Mouse (Mus musculus) urinary bladder, postnatal 4 days (tissue): ENCODE data around the gene Atp9a.
A peak's percentile ranks its signal among the peaks of the same experiment; 100 is the strongest.

Experiments
- DNase-seq, 2 experiments: peaks; one replicate each; pipeline ENCODE4 v3.0.0; 2021 to 2022; ENCODE audit warnings: low spot score in 2 of 2

Gene Atp9a

GRCm38 (mm10) chr2:168644855-168645254 is 97.4 kb downstream of the Atp9a start:
- no peak for DNase-seq

DNA sequence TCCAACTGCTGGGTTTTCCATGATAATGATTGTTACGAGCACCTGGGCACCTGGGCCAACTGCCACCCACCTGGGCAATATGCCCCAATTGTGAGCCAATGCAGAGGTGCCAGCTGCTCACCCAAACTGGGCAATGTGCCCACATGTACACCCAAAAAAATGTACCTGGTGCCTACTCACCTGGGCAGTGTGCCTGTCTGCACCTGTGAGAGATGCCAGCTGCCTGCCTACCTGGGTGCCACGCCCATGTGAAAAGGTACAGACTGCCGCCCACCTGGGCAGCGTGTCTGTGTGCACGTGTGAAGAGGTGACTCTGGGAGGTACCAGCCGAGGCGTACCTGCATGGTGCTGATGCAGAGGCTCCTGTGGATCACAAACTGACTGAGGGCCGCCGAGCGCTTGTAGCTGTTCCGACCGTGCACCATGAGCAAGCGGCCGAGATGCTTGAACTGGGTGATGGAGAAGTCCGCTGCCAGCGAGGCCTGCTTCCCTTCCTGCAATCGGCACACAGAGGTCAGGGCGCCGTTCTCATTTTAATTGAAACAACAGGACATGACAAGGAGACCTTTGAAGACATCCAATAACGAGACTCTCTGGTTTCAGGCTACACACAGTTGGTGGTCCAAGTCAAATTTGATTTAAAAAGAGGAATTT is 98.6 kb downstream of the Atp9a start:
- DNase-seq, result no peak

DNA sequence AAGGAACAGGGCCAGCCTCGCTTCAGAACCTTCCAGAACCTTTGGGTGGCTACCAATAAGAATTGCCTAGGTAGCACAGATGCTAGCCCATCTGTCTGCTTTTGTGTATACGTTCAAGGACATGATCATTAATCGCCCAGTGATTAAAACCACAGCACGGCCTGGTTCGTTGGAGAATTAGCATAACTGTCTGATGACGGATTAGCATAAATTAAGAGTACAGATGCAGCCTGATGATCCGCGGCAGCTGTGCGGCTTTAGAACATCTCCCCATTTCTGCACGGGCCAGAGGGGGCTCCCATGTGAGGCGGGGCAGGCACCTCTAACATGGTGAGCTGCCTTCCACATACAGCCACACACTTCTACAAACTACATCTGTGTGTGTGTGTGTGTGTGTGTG is 100.0 kb downstream of the Atp9a start:
- DNase-seq, result no peak

DNA sequence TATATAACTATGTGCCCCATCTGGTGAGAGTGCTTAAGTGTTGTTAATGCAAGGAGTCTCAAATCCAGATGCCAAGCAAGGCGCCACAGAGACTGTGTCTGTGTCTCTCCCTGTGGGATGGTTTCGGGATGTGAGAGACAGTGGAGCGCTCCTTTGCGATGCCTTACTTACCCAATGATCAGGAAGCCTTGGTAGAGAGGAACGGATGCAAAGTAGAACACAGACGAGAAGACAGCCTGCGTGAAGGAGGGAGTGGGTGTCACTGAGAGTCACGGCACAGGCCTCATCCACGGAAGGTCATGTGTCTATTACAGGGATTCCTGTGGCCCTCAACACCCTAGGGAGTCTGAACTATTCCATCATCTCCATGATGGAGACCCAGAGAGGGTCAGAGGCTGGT is 101.7 kb downstream of the Atp9a start:
- DNase-seq, result no peak

DNA sequence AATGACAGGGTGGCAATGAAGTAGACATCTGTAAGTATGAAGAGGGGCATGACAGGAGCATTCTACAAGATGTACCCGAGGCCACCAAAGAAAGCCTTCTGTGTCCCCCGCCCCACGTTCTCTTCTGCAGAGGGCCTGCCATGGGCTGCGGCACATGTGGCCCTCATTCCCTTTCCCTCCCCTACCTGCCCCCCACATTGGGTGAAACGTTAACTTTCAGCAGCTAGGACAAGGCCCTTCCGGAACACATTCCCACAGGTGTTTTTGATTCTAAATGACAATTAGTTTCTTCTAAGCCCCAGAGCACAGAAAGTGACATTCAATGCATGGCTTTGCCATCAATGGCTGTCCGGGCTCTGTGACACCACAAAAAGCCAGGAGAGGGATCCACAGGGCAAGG is 107.3 kb downstream of the Atp9a start:
- DNase-seq, result no peak

DNA sequence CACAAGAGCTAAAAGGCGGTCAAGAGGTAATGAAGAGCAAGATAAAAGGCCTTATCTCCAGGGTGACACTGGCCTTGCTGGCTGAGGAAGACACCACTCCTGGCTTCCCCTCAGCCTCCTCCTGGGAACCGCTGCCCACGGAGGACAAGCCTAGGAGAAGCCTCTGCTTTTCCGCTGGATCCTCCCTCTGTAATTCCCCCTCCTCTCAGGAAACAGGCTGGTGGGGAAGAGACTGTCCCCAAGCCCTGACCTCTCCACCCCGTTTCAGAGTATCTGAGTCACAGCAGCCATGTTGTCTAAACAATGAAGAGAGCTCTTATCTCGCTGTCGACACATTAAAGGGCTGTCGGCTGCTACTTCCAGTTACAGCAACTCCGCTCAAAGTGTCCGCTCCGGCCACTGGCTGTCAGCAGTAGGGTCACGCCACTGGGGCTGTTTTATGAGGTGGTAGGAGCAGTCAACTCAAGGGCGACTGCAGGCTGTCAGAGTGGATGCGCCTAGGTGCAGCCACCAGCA is 108.8 kb downstream of the Atp9a start:
- no peak for DNase-seq

DNA sequence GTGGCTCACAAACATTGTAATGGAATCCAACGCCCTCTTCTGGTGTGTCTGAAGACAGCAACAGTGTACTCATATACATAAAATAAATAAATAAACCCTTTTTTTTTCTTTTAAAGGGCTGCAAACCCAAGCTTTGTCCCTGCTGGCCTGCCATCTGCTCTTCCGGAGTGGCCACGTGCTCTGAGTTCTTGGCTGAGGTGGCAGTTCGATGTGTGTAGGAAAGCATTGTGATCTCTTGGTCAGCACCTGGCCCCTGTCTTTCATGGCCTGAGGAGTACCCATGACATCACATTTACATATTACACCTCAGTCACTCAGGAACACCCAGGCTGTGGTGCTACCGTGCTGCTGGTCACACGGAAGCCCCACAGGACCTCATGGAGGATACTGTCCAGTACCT is 109.7 kb downstream of the Atp9a start:
- DNase-seq, result no peak

GRCm38 (mm10) chr2:168628787-168629186 is 113.4 kb downstream of the Atp9a start:
- peak; percentile 61 to 87 for DNase-seq

GRCm38 (mm10) chr2:168627829-168628770 is 114.1 kb downstream of the Atp9a start:
- DNase-seq, result no peak

DNA sequence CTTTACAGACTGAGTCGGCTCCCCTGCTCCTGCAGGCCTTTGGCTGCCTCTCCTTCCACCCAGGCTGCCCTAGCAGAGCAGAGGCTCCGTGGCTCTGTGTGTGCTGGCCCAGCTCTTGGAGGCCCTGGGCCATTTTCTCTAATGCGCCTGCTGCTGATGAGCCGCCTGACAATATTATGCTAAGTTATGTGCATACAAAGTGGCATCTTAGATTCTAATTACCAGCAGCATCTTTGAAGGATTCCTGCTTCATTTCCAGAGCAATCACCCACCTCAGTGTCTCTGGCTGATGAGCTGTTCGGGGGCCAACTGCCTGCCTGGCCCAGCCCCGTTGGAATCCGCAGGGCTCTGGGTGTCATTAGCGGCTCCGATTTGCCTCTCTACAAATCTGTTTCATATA is 115.8 kb downstream of the Atp9a start:
- no peak for DNase-seq

- no peak for DNase-seq
These were observed 117.1 kb downstream of the Atp9a start for GRCm38 (mm10) chr2:168625091-168625490.

DNA sequence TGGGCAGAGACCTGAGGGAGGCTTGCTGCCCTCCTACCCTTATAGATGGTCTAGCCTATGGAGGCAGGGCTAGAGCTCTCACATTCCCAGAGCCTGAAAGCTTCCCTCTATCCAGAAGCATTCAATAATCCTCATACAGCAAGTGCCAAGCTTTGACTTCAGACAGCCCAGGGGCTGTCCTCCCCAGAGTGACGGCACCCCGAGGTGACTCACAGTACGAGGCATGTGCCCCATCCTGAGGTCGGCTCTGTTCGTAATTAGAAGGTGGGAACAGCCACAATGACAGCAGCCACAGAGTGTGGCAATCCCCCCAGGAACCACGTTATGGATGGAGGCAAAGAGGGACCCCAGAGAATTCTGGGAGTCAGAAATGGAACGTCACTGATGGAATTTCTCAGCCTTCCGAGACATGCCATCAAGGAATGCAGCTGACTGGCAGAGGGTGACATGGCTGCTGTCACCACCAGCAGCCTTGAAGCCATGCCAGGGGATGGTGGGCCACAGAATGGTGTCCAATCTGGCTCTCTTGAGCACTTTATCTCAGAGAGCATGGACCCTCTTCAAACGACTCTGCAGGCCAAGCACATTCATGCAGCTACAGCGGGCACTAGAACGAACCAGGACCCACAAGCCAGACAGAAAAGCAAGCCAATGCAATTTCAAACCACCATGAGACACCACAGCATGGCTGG is 121.0 kb downstream of the Atp9a start:
- DNase-seq, result no peak

DNA sequence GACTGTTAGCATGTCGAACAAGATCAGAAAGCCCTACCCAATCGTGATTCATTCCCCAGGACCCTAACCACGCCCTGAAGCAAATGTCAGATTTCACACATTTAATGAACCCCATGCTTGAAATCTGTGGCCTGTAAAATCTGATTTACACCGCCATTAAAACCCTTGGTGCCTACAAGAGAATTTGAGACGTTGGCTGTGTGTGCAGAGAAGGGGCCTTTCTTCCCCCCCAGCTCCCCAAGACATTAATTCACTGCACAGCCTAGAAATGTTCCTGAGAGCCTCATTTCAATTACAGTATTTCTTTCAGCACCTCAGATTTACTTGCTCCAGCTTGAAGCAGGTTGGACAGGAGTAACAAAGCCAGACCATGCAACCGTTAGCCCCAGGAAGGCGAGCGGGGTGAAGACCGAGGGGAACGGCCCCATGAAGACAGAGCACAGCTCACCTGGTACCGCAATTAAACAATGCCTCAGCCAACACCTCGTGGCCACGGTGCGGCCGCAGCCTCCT is 123.9 kb downstream of the Atp9a start:
- no peak for DNase-seq

DNA sequence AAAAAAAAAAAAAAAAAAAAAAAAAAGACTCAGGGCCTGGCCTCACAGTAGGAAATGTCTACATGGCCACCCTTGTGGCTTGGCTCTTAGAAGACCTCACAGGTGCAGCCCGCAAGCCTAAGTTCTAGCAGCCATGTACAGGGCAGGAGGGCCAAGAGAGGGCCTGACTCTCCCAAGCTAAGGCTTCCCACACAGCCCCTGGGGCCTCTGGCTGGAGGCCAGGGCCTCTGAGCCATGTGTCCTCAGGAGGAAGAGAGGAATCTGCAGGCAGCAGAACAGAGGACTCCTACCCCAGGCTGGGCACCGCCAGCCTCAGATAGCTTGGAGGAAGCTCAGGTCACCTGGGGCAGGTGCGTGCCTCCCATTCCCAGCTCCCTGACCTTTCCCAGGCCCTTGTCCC is 127.0 kb downstream of the Atp9a start:
- no peak for DNase-seq

DNA sequence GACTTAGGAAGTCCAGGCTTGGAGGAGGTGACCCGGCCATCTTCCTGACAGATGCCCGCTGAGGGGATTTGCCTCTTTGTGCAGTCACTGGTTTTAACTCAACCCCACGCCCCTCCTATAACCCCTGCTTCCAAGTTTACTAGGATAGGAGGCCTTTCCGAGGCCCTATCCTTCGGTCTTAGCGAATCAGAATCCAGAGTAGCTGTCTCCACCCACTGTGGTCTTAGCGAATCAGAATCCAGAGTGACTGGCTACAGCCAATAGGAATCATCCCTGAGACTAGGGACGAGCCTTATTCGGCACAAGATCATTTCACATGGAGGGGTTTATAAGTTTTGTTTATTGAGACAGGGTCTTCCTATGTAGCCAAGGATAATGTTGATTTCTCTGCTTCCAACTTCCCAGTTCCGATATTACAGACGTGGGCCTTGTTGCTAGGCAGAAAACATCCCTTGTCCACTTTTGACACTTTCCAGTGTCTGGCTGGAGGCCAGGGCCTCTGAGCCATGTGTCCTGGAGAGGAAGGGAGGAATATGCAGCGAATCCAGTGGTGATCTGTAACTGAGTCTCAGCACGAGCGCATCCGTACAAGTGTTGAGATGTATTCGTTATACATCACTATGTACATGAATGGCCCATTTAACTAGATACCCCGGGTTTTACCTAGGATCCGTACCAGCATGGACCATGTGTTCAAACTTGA is 127.9 kb downstream of the Atp9a start:
- no peak for DNase-seq

- DNase-seq, result no peak
These were observed 128.9 kb downstream of the Atp9a start for GRCm38 (mm10) chr2:168613092-168613880.

GRCm38 (mm10) chr2:168610941-168611340 is 131.3 kb downstream of the Atp9a start:
- no peak for DNase-seq

DNA sequence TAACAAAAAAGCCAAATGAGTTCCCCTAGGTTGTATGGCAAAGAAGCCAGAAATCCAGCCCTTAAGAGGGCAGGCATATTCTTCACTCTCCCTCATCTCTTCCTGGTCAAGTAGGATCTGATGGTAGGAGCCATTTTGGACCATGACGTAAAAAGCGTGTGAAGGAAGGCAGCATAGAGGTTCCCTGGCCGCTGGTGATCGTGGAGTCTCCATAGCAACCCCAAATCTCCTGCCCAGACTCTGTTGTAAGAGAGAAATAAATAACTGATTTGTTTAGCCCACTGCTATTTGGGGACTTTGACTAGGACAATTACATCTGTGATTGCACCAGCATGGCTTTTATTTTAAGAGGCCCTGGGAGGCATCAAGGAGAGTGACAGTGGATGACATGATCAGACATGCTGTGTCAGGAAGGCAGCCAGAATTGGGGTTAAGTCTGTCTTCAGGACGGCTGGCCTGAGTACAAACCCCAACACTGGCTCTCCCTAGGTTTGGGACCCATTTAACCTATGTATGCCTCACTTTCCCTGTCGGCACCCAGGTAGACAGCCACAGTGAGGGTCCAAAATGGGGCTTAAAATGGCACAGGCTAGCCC is 132.5 kb downstream of the Atp9a start:
- DNase-seq, result no peak

GRCm38 (mm10) chr2:168608125-168608564 is 134.1 kb downstream of the Atp9a start:
- DNase-seq, result no peak

GRCm38 (mm10) chr2:168604655-168605070 is 137.5 kb downstream of the Atp9a start:
- no peak for DNase-seq
